Mouse (Mus musculus): ENCODE results near the gene Dnaja3. TPM values are rescaled to one million over a fixed set of nuclear protein-coding genes. Genes with fewer than 3 reads are reported as not detected.
"Not testable (repeated sequence)": the region's sequence is repeated elsewhere in the genome, so short reads cannot be mapped to it uniquely, and the experiment has no call there.

Gene Dnaja3
- total RNA-seq, 2 experiments from 2014 or later, result 61.5 to 64.2 TPM

DNA sequence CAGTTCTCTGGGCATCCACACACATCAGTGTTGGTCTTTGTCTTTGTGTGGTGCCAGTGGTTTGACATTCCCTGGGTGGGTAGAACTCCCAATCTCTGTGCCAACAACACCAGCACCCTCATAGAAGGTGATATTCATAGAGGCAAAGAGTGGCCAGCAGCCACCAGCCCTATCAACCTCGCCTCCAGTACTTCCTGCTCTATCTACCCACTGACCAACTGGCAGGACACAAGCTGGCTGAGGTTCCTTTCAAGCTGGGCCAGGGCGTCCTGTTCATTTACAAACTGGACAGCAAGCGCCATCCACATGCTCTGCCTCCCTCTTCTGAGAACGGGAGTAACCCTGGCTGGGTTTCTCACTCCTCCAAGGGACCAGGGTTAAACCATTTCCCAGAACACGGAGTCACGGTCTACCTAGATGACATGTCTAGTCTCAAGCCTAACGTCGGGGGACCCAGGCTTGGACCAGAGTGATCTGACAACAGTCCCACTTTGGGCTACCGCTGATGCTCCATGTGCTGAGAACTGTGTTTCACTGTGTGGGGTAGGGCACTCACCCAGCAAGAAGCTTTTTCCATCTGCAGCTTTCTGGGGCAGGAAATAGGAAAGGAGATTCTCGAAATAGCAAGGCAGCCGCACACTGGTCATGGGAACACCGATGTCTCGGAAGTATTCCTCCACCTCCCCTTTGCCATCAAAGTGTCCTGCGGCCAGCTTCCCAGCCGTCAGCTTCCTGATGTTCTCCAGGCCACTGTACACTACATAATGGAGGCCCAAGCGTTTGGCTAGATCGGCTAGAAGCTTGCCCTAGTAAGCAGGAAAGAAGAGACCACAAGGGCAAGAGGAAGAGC, 74.3 kb downstream of the Dnaja3 start:
- DNase-seq (ENCODE audit: low spot score in 2 of 2), result no peak

DNA sequence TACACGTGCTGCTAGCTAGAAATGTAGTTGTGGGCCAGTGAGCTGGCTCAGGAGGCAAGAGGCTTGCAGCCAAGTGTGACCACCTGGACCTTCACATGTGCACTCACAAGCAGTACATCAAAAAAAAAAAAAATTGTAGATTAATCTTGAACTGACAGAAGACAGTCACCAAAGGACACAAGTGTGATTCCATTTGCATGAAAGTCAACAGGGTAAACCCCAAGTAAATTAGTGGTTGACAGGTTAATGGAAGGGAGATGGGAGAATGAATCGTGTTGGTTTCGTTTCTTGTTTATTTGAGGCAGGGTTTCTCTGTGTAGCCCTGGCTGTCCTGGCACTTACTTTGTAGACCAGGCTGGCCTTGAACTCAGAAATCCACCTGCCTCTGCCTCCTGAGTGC, 78.1 kb downstream of the Dnaja3 start:
- no peak for DNase-seq (ENCODE audit: low spot score in 2 of 2)

- peak; percentile 46 to 56 for DNase-seq (ENCODE audit: low spot score in 2 of 2)
Measured at GRCm38 (mm10) chr16:4718753-4719518, 79.1 kb downstream of the Dnaja3 start, which contains the start of gene Nmral1. Nmral1 (minus strand) TSS chr16:4719356.

DNA sequence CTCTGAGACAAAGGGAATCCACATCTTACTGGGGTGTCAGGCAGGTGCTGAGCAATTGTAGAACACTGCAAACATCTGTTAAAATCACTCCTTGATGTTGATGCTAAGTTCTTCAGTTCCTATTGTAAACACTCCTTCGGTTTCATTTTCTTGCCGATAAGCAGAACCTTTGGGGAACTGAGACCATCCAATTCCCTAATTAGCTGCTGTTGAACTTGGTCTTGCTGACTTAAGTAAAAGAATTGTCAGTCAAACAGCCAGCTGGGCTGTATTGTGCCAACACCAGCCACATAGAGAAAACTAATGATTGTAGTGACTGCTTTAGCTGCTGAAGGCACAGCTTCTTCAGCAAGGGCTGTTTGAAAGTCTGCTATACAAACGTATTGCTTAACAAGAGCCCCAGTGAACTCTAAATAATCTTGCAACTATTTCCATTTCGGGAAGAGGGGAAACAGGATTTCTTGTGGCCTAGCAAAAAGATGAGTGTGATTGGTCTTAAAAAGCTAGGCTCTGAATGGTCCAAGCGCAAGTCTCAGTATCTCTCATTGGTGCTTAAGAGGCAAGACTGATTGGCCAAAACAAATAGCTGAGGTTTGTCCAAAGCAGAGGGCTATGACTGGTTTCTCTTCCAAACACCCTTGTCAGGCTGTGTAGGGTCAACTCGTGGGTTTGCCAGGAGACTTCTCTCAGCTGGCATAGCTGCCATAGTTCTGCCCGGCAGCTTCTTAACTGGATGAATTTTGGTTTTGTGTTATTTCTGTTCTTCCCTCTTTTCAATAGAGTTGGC, 82.5 kb downstream of the Dnaja3 start:
- DNase-seq (ENCODE audit: low spot score in 2 of 2), result no peak

GRCm38 (mm10) chr16:4722915-4723209, 83.1 kb downstream of the Dnaja3 start:
- no peak for DNase-seq (ENCODE audit: low spot score in 2 of 2)

DNA sequence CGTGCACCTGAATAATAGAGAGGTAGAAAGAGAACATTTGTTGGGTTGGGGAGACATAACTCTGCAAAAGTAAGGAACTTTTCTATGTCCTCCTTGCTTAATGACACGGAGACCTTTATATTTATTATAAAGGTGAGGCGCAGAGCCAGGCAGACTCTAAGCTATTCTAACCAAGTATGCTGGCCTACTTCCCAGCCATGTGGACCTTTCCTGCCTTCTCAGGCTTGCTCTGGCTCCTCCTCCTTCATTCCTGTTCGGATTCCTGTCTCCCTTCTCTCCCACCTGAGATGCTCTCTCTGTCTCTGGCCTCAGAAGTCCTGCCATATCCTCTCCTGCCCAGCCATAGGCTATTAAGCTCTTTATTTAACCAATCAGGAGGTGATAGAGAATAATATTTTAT, 85.5 kb downstream of the Dnaja3 start:
- DNase-seq (ENCODE audit: low spot score in 2 of 2), result no peak

GRCm38 (mm10) chr16:4725780-4726527, 86.2 kb downstream of the Dnaja3 start, which contains the start of gene Hmox2:
Hmox2 (plus strand) TSS chr16:4726361.
- peak; percentile 91 to 94 for DNase-seq (ENCODE audit: low spot score in 2 of 2)

DNA sequence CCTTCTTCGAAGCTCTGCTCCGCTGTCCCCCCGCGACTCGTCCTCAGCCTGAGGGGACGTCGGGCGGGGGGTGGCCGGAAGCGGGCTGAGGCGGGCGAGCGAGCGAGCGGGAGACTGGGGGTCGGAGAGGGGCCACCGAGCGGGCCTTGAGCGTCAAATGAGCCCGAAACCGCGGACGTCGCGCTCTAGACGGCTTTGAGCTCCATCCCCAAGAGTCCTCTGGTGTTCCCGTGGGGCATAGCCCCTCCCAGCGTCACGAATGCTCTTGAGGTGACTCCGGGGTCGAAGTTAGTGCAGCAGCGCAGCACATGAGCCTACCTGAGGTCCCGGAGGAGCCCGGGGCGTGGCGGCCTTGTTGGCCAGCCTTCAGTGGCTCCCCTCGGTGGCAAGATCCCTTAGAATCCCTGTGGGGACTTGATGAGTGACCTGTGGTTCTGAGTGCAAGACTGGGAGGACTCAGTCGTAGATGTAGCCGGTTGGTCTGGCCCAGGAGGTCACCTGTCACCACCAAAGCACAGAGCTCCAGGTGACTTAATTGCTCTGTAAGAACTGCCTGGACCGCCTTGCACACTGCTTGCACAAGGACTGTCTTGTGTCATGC, 86.8 kb downstream of the Dnaja3 start:
- peak in 1 of 2 experiments; percentile 35 for DNase-seq (ENCODE audit: low spot score in 2 of 2)

- no peak for DNase-seq (ENCODE audit: low spot score in 2 of 2)
Measured at GRCm38 (mm10) chr16:4727526-4727925, 87.7 kb downstream of the Dnaja3 start.

GRCm38 (mm10) chr16:4727963-4728362, 88.2 kb downstream of the Dnaja3 start:
- DNase-seq (ENCODE audit: low spot score in 2 of 2), result no peak

GRCm38 (mm10) chr16:4730776-4731358, 91.1 kb downstream of the Dnaja3 start:
- DNase-seq (ENCODE audit: low spot score in 2 of 2), result no peak

DNA sequence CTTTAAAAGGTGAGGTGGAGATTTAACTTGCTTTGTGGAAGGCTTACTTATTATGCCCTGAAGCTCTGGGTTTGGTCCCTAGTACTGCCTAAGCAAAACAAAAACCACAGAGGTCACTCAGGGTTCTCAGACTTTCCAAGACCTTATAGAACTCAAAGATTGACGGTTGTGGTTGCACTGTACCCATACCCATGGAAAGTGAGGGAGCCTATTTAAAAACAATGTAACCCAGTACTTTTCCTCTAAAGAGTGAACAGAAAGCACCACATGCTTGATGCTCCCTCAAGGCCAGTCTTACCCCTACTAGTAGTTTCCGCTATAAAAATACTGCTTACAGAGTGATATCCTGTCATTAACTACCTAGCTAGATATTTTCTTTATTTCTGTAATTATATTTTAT, 96.5 kb downstream of the Dnaja3 start:
- DNase-seq (ENCODE audit: low spot score in 2 of 2), result no peak

- no peak for DNase-seq (ENCODE audit: low spot score in 2 of 2)
Measured at GRCm38 (mm10) chr16:4739994-4740393, 100.2 kb downstream of the Dnaja3 start.

DNA sequence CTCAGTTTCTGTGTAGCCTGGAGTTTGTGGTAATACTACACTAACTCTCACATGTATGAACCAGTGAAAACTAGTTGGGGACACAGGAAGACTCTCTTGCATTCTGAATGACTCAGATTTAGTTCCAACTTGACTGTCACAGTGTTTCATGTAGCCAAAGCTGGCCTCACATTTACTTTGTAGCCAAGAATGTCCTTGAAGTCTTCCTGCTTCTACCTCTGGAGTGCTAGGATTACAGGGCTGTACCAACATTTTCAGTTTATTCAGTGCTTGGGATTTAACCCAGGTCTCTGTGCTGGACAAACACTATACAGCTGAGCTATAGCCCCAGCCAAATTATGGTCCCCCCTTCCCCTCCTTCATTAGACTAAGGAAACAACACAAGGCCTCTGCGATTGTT, 102.4 kb downstream of the Dnaja3 start:
- no peak for DNase-seq (ENCODE audit: low spot score in 2 of 2)

DNA sequence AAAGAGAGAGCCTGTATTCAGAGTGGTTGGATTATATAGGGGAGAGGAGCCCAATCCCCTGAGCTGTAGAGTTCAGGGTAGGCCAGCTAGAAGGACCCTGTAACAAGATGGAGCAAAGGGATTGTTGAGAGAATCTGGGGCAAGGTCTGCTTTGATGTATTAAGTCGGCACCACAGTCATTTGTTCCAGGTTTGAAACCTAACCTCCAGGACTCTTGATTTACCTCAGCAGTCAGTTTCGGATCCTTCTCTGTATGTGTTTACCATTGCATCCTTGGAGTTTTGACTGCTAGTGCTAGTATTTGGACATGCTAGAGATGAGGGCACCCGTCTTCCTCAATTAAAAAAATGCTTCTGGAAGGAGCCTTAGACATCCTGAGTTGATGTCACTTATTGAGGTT, 112.4 kb downstream of the Dnaja3 start:
- no peak for DNase-seq (ENCODE audit: low spot score in 2 of 2)

DNA sequence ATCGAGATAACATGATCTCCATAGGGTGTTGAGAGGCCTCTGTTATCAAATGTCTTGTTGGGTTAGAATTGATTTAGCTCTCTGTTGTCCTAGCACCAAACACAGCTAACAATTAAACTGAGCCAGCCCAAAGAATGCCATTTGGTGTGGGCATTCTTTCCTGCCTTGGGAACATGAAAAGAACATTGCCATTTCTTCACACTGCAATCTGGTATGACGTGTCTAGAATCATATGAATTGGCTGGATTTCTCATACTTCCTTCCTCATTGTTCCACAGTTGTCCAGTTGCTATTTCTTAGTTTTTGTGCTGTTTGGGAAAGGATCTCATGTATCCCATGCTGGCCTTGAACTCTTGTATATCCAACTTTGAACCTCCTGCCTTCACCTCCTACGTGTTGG, 114.3 kb downstream of the Dnaja3 start:
- DNase-seq (ENCODE audit: low spot score in 2 of 2), result no peak

DNA sequence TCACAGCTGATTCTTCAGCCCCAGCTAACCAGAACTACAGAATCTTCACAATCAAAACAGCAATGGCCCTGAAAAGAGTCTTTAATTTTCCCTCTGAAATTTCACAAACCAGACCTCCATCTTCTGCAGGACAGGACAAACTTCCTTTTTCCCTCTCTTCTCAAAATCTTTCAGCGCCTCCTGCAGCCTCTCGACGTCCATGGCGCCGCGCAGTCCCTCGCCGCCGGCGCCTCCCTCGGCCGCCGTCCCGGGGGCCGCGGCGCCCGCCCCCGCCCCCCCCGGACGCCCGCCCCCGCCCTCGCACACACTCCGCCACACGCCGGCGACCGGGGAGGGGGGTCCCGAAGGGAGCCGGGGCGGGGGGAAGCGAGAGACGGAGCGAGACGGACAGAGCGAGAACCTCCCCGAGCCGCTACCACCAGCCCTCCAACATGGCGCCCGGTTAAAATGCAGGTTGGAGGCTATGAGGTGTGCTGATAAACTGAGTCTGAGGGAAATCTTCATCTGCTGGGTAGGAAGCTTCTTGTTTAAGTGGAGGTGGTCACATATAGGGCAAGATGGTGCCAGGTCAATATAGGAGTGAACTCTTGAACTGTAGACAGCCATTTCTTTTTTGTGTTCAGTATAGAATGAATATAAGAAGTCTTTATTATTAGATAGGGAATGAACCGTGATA, 117.0 kb downstream of the Dnaja3 start:
- DNase-seq (ENCODE audit: low spot score in 2 of 2), result not testable (repeated sequence)

All from left cerebral cortex, adult 18-20 months (tissue).